Mouse (Mus musculus) kidney, postnatal 10 days (tissue): ENCODE results near the gene Fchsd2.

Experiments used
- DNase-seq: peaks from one replicate; pipeline ENCODE4 v3.0.0; 2021; ENCODE audit warnings: mixed read lengths

Fchsd2 gene

GRCm38 (mm10) chr7:101213515-101214263 is 121.0 kb downstream of the Fchsd2 start:
- no peak for DNase-seq

- DNase-seq: no peak
These were observed 124.1 kb downstream of the Fchsd2 start for GRCm38 (mm10) chr7:101216724-101217123.

- no peak for DNase-seq
These were observed 130.8 kb downstream of the Fchsd2 start for GRCm38 (mm10) chr7:101223501-101223900.

GRCm38 (mm10) chr7:101229336-101229735 is 136.7 kb downstream of the Fchsd2 start:
- DNase-seq: no peak

GRCm38 (mm10) chr7:101231458-101231857 is 138.8 kb downstream of the Fchsd2 start:
- DNase-seq: no peak

GRCm38 (mm10) chr7:101232716-101233115 is 140.1 kb downstream of the Fchsd2 start:
- no peak for DNase-seq

GRCm38 (mm10) chr7:101236712-101237473 is 144.2 kb downstream of the Fchsd2 start:
- DNase-seq: no peak

- no peak for DNase-seq
These were observed 156.1 kb downstream of the Fchsd2 start for GRCm38 (mm10) chr7:101248760-101249159.

- DNase-seq: no peak
These were observed 156.5 kb downstream of the Fchsd2 start for GRCm38 (mm10) chr7:101249173-101249572.

- no peak for DNase-seq
These were observed 160.4 kb downstream of the Fchsd2 start for GRCm38 (mm10) chr7:101253071-101253470.

- no peak for DNase-seq
These were observed 165.8 kb downstream of the Fchsd2 start for GRCm38 (mm10) chr7:101258482-101258881.

- DNase-seq: no peak
These were observed 169.4 kb downstream of the Fchsd2 start for GRCm38 (mm10) chr7:101261941-101262546.

GRCm38 (mm10) chr7:101263511-101263910 is 170.8 kb downstream of the Fchsd2 start:
- DNase-seq: no peak

- no peak for DNase-seq
These were observed 175.0 kb downstream of the Fchsd2 start for GRCm38 (mm10) chr7:101267457-101268259.

GRCm38 (mm10) chr7:101271602-101272001 is 178.9 kb downstream of the Fchsd2 start:
- DNase-seq: no peak

GRCm38 (mm10) chr7:101272466-101273160 is 179.9 kb downstream of the Fchsd2 start:
- DNase-seq: no peak

GRCm38 (mm10) chr7:101282721-101283120 is 190.1 kb downstream of the Fchsd2 start:
- no peak for DNase-seq

GRCm38 (mm10) chr7:101284504-101284903 is 191.8 kb downstream of the Fchsd2 start:
- DNase-seq: no peak

- DNase-seq: no peak
These were observed 194.2 kb downstream of the Fchsd2 start for GRCm38 (mm10) chr7:101286891-101287290.

- no peak for DNase-seq
These were observed 195.2 kb downstream of the Fchsd2 start for GRCm38 (mm10) chr7:101287820-101288219.

- peak; percentile 82 for DNase-seq
These were observed 195.8 kb downstream of the Fchsd2 start for GRCm38 (mm10) chr7:101288436-101288835.

- DNase-seq: no peak
These were observed 197.7 kb downstream of the Fchsd2 start for GRCm38 (mm10) chr7:101290401-101290800.
